Mouse (Mus musculus): ENCODE data around the gene Sstr5. TPM values are rescaled to one million over a fixed set of nuclear protein-coding genes. Genes with fewer than 3 reads are reported as not detected.

Gene Sstr5
- polyA plus RNA-seq, 1 experiment from 2014 or later = 1.0 TPM

GRCm38 (mm10) chr17:25480152-25480551 is 16.9 kb downstream of the Sstr5 start:
- no peak for ATAC-seq
- H3K4me2 ChIP-seq (ENCODE audit: low read length) = no peak overlapping the region
- no peak overlapping the region for H3K4me3 ChIP-seq (ENCODE audit: low read length)
- no peak overlapping the region for H3K9ac ChIP-seq (ENCODE audit: low read depth, low read length)
- peaks cover 6% of the 10 kb centered on the region; the same call in 1 of the 2 replicates for H3K27me3 ChIP-seq (replicated peaks; ENCODE audit: control insufficient read depth, insufficient read depth, low read length)
- no peaks in the 10 kb centered on the region; the same call in 1 of the 2 replicates for H3K9me3 ChIP-seq (ENCODE audit: control insufficient read depth, low read length)
- H3K36me3 ChIP-seq (ENCODE audit: control insufficient read depth, insufficient read depth, low read length) = no peaks in the 10 kb centered on the region
- peaks cover 3% of the 10 kb centered on the region; the same call in 1 of the 2 replicates for H3K4me1 ChIP-seq (ENCODE audit: control insufficient read depth, insufficient read depth, low read depth, low read length)
- no peak overlapping the region for H3K27ac ChIP-seq (ENCODE audit: low read depth, low read length)
- 45% methylated on average over 8 of the region's 8 CpGs for WGBS

DNA sequence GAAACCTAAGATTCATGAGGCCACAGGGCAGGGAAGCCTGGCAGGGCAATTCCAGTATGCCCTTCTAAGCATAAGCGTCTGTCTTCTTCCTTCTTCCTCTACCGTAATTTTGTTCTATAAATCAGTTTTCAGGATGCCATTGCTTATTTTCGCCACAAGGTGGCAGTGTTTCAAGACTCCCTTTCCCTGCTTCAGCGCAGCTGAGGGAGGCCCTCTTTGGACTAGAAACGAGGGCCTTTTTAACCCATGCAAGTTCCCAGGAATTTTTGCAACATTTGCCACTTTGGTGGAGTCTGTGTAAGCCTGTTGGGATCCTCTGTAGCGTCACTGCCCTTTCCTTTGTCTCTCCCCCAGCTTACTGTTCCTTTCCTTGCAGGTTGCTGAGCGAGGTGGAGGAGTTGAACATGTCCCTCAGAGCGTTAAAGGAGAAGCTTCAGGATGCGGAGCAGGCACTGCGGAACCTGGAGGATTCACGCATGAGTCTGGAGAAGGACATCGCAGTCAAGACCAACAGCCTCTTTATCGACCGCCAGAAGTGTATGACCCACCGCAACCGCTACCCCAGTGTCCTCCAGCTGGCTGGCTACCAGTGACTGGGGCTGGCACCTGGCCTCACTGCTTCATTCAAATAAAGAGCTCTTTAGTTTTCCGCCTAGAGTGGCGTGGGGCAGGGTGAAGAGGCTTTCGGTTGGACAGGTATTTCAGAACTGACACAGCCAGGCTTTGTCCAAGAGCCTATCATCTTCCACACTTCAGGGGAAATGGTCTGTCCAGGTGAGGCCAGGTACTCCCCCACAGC is 20.9 kb downstream of the Sstr5 start:
- H3K4me2 ChIP-seq (ENCODE audit: low read length) = no peak overlapping the region

GRCm38 (mm10) chr17:25474330-25475077 is 22.6 kb downstream of the Sstr5 start:
- H3K27me3 ChIP-seq (replicated peaks; ENCODE audit: control insufficient read depth, insufficient read depth, low read length) = peaks cover 25% of the 10 kb centered on the region
- no peaks in the 10 kb centered on the region for H3K36me3 ChIP-seq (ENCODE audit: control insufficient read depth, insufficient read depth, low read length)
- H3K4me1 ChIP-seq (ENCODE audit: control insufficient read depth, insufficient read depth, low read depth, low read length) = peaks cover 16% of the 10 kb centered on the region
- H3K4me2 ChIP-seq (ENCODE audit: low read length) = peak overlapping the region; percentile 88
- ATAC-seq = peak; percentile 50
- H3K4me3 ChIP-seq (ENCODE audit: low read length) = peak overlapping the region; percentile 46
- H3K9me3 ChIP-seq (ENCODE audit: control insufficient read depth, low read length) = no peaks in the 10 kb centered on the region
- peak overlapping the region; percentile 60 for H3K9ac ChIP-seq (ENCODE audit: low read depth, low read length)
- 2% methylated on average over 38 of the region's 38 CpGs for whole genome bisulfite sequencing
- no peak overlapping the region for H3K27ac ChIP-seq (ENCODE audit: low read depth, low read length)

More for the DNA sequence above, 20.9 kb downstream of the Sstr5 start:
- no peak overlapping the region for H3K27ac ChIP-seq (ENCODE audit: low read depth, low read length)
- H3K36me3 ChIP-seq (ENCODE audit: control insufficient read depth, insufficient read depth, low read length) = no peaks in the 10 kb centered on the region
- no peak for ATAC-seq
- no peak overlapping the region for H3K9ac ChIP-seq (ENCODE audit: low read depth, low read length)
- no peaks in the 10 kb centered on the region for H3K9me3 ChIP-seq (ENCODE audit: control insufficient read depth, low read length)
- H3K4me1 ChIP-seq (ENCODE audit: control insufficient read depth, insufficient read depth, low read depth, low read length) = peaks cover 16% of the 10 kb centered on the region
- H3K4me3 ChIP-seq (ENCODE audit: low read length) = no peak overlapping the region
- WGBS = 37% methylated on average over 19 of the region's 19 CpGs
- H3K27me3 ChIP-seq (replicated peaks; ENCODE audit: control insufficient read depth, insufficient read depth, low read length) = peaks cover 21% of the 10 kb centered on the region

DNA sequence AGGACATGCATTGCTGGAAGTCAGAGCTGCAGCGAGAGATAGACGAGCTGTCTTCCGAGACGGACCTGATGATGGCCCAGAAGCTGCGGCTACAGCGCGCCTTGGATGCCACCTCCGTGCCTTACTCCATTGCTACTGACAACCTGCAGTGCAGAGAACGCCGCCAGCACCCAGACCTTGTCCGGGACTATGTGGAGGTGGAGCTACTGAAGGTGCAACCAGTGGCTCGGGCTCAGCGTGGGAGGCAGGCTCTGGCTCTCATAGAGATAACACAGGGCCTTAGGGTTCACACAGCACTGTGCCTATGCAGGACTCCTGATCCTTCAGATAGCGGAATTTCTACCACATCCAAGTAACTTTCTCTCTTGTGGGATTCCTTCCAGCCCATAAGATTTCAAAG is 25.0 kb downstream of the Sstr5 start:
- H3K9me3 ChIP-seq (ENCODE audit: control insufficient read depth, low read length) = no peaks in the 10 kb centered on the region
- 55% methylated on average over 14 of the region's 14 CpGs for WGBS
- H3K4me2 ChIP-seq (ENCODE audit: low read length) = peak overlapping the region; percentile 30
- H3K4me3 ChIP-seq (ENCODE audit: low read length) = peak overlapping the region; percentile 8; the same call in 1 of the 2 replicates
- H3K36me3 ChIP-seq (ENCODE audit: control insufficient read depth, insufficient read depth, low read length) = no peaks in the 10 kb centered on the region
- no peak for ATAC-seq
- H3K27ac ChIP-seq (ENCODE audit: low read depth, low read length) = peak overlapping the region; percentile 41; the same call in 1 of the 2 replicates
- peaks cover 16% of the 10 kb centered on the region for H3K4me1 ChIP-seq (ENCODE audit: control insufficient read depth, insufficient read depth, low read depth, low read length)
- H3K9ac ChIP-seq (ENCODE audit: low read depth, low read length) = no peak overlapping the region
- H3K27me3 ChIP-seq (replicated peaks; ENCODE audit: control insufficient read depth, insufficient read depth, low read length) = peaks cover 23% of the 10 kb centered on the region

DNA sequence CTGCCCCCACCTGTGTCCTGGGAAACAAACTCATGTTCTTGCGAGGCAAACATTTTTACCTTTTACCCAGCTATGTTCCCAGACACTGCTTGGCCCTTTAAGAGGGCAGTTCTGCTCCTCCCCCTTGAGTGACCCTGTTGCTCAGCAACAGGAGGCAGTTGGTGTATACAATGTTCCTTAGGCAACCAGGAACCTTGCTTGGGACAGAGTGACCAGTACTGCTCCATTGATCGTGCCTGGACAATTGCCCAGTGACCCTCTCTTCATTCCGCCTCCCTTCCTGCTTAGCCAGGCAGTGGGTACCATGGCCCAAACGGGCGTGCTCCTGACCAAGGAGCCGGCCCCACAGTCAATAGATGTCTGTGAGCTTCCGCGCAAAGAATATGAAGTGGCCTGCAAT is 25.7 kb downstream of the Sstr5 start:
- 24% methylated on average over 8 of the region's 8 CpGs for WGBS
- Histone ChIP-seq H3K4me1 (ENCODE audit: control insufficient read depth, insufficient read depth, low read depth, low read length) (peaks cover 16% of the 10 kb centered on the region), H3K9me3 (ENCODE audit: control insufficient read depth, low read length) (no peaks in the 10 kb centered on the region), H3K9ac (ENCODE audit: low read depth, low read length) (no peak overlapping the region), H3K27me3 (replicated peaks; ENCODE audit: control insufficient read depth, insufficient read depth, low read length) (peaks cover 22% of the 10 kb centered on the region), H3K36me3 (ENCODE audit: control insufficient read depth, insufficient read depth, low read length) (no peaks in the 10 kb centered on the region), H3K27ac (ENCODE audit: low read depth, low read length) (peak overlapping the region; percentile 41; the same call in 1 of the 2 replicates), H3K4me2 (ENCODE audit: low read length) (peak overlapping the region; percentile 30), H3K4me3 (ENCODE audit: low read length) (no peak overlapping the region)
- ATAC-seq = peak; percentile 83

DNA sequence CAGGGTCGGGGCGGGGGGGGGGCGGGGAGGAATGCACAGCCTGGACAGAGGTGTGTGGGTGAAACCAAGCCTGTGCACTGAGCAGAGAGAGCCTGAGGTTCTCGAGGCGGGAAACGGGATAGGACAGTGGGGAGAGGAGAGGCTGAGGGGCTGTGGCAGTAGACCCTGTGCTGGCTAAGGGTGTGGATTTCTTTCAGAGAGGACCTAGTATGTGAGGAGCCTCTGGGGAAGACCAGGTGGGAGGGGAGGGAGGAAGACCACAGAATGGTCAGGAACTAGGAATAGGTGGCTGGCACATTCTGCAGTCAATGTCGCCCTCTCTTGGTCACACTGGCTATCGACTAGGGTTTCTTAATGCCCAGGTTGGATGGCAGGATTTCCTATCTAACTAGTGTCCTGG is 27.3 kb downstream of the Sstr5 start:
- no peak overlapping the region for H3K4me3 ChIP-seq (ENCODE audit: low read length)
- peaks cover 18% of the 10 kb centered on the region for H3K27me3 ChIP-seq (replicated peaks; ENCODE audit: control insufficient read depth, insufficient read depth, low read length)
- no peak overlapping the region for H3K27ac ChIP-seq (ENCODE audit: low read depth, low read length)
- H3K36me3 ChIP-seq (ENCODE audit: control insufficient read depth, insufficient read depth, low read length) = no peaks in the 10 kb centered on the region
- peak overlapping the region; percentile 44 for H3K9ac ChIP-seq (ENCODE audit: low read depth, low read length)
- H3K9me3 ChIP-seq (ENCODE audit: control insufficient read depth, low read length) = no peaks in the 10 kb centered on the region
- H3K4me1 ChIP-seq (ENCODE audit: control insufficient read depth, insufficient read depth, low read depth, low read length) = peaks cover 12% of the 10 kb centered on the region
- no peak overlapping the region for H3K4me2 ChIP-seq (ENCODE audit: low read length)
- peak; percentile 38; the same call in 1 of the 2 replicates for ATAC-seq
- WGBS = 33% methylated on average over 8 of the region's 8 CpGs

GRCm38 (mm10) chr17:25468301-25468700 is 28.8 kb downstream of the Sstr5 start:
- Histone ChIP-seq H3K36me3 (ENCODE audit: control insufficient read depth, insufficient read depth, low read length) (no peaks in the 10 kb centered on the region), H3K9me3 (ENCODE audit: control insufficient read depth, low read length) (no peaks in the 10 kb centered on the region), H3K9ac (ENCODE audit: low read depth, low read length) (no peak overlapping the region), H3K27me3 (replicated peaks; ENCODE audit: control insufficient read depth, insufficient read depth, low read length) (peaks cover 15% of the 10 kb centered on the region), H3K4me3 (ENCODE audit: low read length) (no peak overlapping the region), H3K27ac (ENCODE audit: low read depth, low read length) (no peak overlapping the region), H3K4me1 (ENCODE audit: control insufficient read depth, insufficient read depth, low read depth, low read length) (peaks cover 5% of the 10 kb centered on the region; the same call in 1 of the 2 replicates), H3K4me2 (ENCODE audit: low read length) (no peak overlapping the region)
- 65% methylated on average over 6 of the region's 6 CpGs for WGBS
- no peak for ATAC-seq

DNA sequence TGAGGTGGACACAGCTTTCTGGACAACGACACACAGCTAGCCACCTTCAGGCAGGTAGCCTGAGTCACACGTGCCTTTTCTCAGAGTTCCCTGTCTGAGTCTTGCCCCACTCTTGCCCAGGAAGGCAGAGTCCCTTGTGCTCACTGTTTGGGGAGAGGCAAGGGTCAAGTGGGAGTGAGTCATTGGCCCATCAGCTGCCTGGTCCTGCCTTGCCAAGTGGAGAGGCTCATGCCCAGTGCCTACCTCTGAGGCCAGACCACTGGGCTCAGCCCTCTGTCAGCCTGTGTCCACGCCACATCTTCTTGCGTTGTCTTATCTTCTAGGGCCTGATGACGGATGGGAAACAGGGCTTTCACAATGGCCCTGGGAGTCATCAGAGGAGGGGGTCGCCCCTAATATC is 29.3 kb downstream of the Sstr5 start:
- H3K4me3 ChIP-seq (ENCODE audit: low read length) = no peak overlapping the region
- WGBS = 75% methylated on average over 6 of the region's 6 CpGs
- ATAC-seq = no peak

DNA sequence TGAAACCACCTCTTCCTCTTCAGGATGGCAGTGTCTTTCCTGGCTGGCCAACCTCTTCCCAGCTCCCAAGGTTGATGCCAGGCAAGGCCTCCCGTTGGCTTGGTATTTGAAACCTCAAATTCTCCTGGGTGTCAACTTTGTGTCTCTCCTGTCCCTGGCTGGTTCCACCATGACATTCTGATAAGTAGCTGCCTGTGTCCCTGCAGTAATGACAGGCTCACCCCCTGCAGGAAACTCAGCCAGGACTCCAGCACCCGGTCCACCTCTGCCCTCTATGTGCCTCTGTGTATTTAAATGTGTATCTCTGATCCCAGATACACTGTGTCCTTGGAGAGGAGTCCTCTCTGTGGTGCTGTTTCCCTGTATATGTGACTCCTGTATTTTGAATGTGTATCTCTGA is 30.8 kb downstream of the Sstr5 start:
- no peak overlapping the region for H3K9ac ChIP-seq (ENCODE audit: low read depth, low read length)
- H3K9me3 ChIP-seq (ENCODE audit: control insufficient read depth, low read length) = no peaks in the 10 kb centered on the region
- 86% methylated on average over 2 of the region's 2 CpGs for WGBS
- no peaks in the 10 kb centered on the region for H3K36me3 ChIP-seq (ENCODE audit: control insufficient read depth, insufficient read depth, low read length)
- H3K4me3 ChIP-seq (ENCODE audit: low read length) = no peak overlapping the region
- no peak for ATAC-seq
- no peak overlapping the region for H3K4me2 ChIP-seq (ENCODE audit: low read length)
- H3K27me3 ChIP-seq (replicated peaks; ENCODE audit: control insufficient read depth, insufficient read depth, low read length) = peaks cover 3% of the 10 kb centered on the region; the same call in 1 of the 2 replicates
- peaks cover 3% of the 10 kb centered on the region; the same call in 1 of the 2 replicates for H3K4me1 ChIP-seq (ENCODE audit: control insufficient read depth, insufficient read depth, low read depth, low read length)
- H3K27ac ChIP-seq (ENCODE audit: low read depth, low read length) = no peak overlapping the region

More for the DNA sequence above, 29.3 kb downstream of the Sstr5 start:
- peaks cover 5% of the 10 kb centered on the region; the same call in 1 of the 2 replicates for H3K4me1 ChIP-seq (ENCODE audit: control insufficient read depth, insufficient read depth, low read depth, low read length)
- H3K27ac ChIP-seq (ENCODE audit: low read depth, low read length) = no peak overlapping the region
- no peak overlapping the region for H3K9ac ChIP-seq (ENCODE audit: low read depth, low read length)
- H3K36me3 ChIP-seq (ENCODE audit: control insufficient read depth, insufficient read depth, low read length) = no peaks in the 10 kb centered on the region
- peaks cover 13% of the 10 kb centered on the region for H3K27me3 ChIP-seq (replicated peaks; ENCODE audit: control insufficient read depth, insufficient read depth, low read length)
- no peaks in the 10 kb centered on the region for H3K9me3 ChIP-seq (ENCODE audit: control insufficient read depth, low read length)
- no peak overlapping the region for H3K4me2 ChIP-seq (ENCODE audit: low read length)
